In the genomic region with DNA sequence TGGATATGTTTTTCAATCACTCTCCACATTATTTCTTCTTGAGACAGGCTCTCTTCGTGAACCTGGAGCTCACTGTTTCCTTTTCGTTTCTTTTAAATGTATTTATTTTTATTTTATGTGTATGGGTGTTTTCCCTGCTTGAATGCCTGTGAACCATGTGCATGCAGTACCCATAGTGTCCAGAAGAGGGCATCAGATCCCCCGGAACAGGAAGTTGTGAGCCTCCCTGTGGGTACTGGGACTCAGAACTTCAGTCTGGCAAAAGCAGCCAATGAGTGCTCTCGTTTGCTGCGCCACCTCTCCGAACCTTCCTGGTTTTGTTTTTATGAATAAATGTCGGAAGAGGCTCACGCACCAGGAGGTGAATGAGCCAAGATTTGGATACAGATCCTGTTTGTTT, we compare ENCODE assay signal across 10 mouse cellular contexts. TPM values are rescaled to one million over a fixed set of nuclear protein-coding genes. Genes with fewer than 3 reads are reported as not detected.
DNase-seq lines count a peak whose midpoint lies in the region; TF ChIP-seq lines count a peak whose summit lies in the region.
"Had no signal": no experiment of that assay in that cellular context is flagged by ENCODE, and none has a peak within 500 bp of the region (broad histone marks: within the 10 kb centered on the region; RNA-seq: fewer than 3 reads in every experiment).

No protein-coding gene starts in this region.

- no peaks in the 10 kb centered on the region for H3K79me2 ChIP-seq in MEL (ENCODE audit: control insufficient read depth, insufficient read depth, low read length, poor library complexity)

- no peak overlapping the region for H3K27ac ChIP-seq in MEL (ENCODE audit: control insufficient read depth, low read depth, low read length)
- H3K27ac ChIP-seq: liver, embryonic 15.5 days had no signal

- TF ChIP-seq CTCF in MEL (IDR thresholded peaks at IDR 0.05 in 2 of 3, conservative IDR thresholded peaks at IDR 0.05 in 1 of 3; ENCODE audit: control insufficient read depth in 1 of 3, insufficient read depth in 1 of 3, low read depth in 2 of 3, low read length in 3 of 3, poor library complexity in 1 of 3, severe bottlenecking in 1 of 3), result peak; percentile 41 to 79 (median 61); a peak in 5 of 6 replicates

- H3K9me3 ChIP-seq in MEL (replicated peaks; ENCODE audit: insufficient read depth, low read length), result no peaks in the 10 kb centered on the region
- H3K9me3 ChIP-seq: liver, embryonic 15.5 days had no signal

- H3K9ac ChIP-seq in MEL (ENCODE audit: control insufficient read depth, low read depth, low read length, poor library complexity, severe bottlenecking), result no peak overlapping the region
- H3K9ac ChIP-seq: liver, embryonic 15.5 days had no signal

- TF ChIP-seq RAD21 in MEL (IDR thresholded peaks at IDR 0.05; ENCODE audit: low read depth, low read length), result peak; percentile 12

- no peak for TF ChIP-seq EP300 in MEL (IDR thresholded peaks at IDR 0.05; ENCODE audit: low read depth in 1 of 2, low read length in 2 of 2)

- H3K36me3 ChIP-seq in MEL (ENCODE audit: control insufficient read depth in 1 of 2, insufficient read depth in 2 of 2, low read length in 2 of 2), result no peaks in the 10 kb centered on the region
- H3K36me3 ChIP-seq: liver, embryonic 15.5 days had no signal

- H3K4me3 ChIP-seq in MEL (ENCODE audit: control insufficient read depth in 1 of 2, insufficient read depth in 1 of 2, low read depth in 2 of 2, low read length in 2 of 2), result no peak overlapping the region
- H3K4me3 ChIP-seq: liver, embryonic 15.5 days had no signal

- no peak for TF ChIP-seq POLR2A in MEL (IDR thresholded peaks at IDR 0.05; ENCODE audit: control insufficient read depth in 1 of 2, insufficient read depth in 1 of 2, low read depth in 1 of 2, low read length in 2 of 2, poor library complexity in 1 of 2)

- no peaks in the 10 kb centered on the region for H3K4me1 ChIP-seq in MEL (ENCODE audit: control insufficient read depth in 1 of 2, insufficient read depth in 2 of 2, low read length in 2 of 2)
- H3K4me1 ChIP-seq: liver, embryonic 15.5 days had no signal

- peak; percentile 37 to 47 for DNase-seq in layer of hippocampus, postnatal 10 days (ENCODE audit: low spot score in 2 of 2)
- no peak for DNase-seq in layer of hippocampus, postnatal 36 days
- peak; percentile 69 for DNase-seq in MEL (ENCODE audit: low read depth, low spot score)
- DNase-seq in c-Kit-negative CD71-positive TER-119-positive erythroid progenitor cells, embryonic 14.5 days (ENCODE audit: low read depth, low spot score), result peak; percentile 42
- peak; percentile 25 for DNase-seq in mesoderm, embryonic 11.5 days (ENCODE audit: low read depth, low spot score)
- DNase-seq in urinary bladder, adult 18-20 months (ENCODE audit: low spot score in 2 of 2), result no peak
- no peak for DNase-seq in left cerebral cortex, postnatal 10 days (ENCODE audit: extremely low spot score in 1 of 2, low spot score in 2 of 2)
- DNase-seq in left cerebral cortex, postnatal 25 days (ENCODE audit: low spot score in 2 of 2), result no peak

- H3K27me3 ChIP-seq in MEL (ENCODE audit: control insufficient read depth in 1 of 2, insufficient read depth in 2 of 2, low read length in 2 of 2), result no peaks in the 10 kb centered on the region
- H3K27me3 ChIP-seq: liver, embryonic 15.5 days had no signal

- intact Hi-C loops in left cerebral cortex, postnatal 10 days (cut with DNase I), result no loop called here
- intact Hi-C loops in left cerebral cortex, postnatal 25 days (cut with DNase I), result no loop called here

TF ChIP-seq in MEL, 35 proteins besides CTCF, POLR2A, EP300 and RAD21:
- TF ChIP-seq UBTF (IDR thresholded peaks at IDR 0.05; ENCODE audit: borderline replicate concordance, insufficient read depth, low read depth, low read length) (no peak), POLR2AphosphoS2 (IDR thresholded peaks at IDR 0.05; ENCODE audit: low read length) (no peak), RCOR1 (IDR thresholded peaks at IDR 0.05; ENCODE audit: low read depth, low read length) (no peak), USF2 (IDR thresholded peaks at IDR 0.05; ENCODE audit: borderline replicate concordance in 1 of 2, insufficient read depth in 1 of 2, low read depth in 1 of 2, low read length in 2 of 2) (no peak), ELF1 (IDR thresholded peaks at IDR 0.05; ENCODE audit: low read depth, low read length) (peak; percentile 73), MAX (IDR thresholded peaks at IDR 0.05; ENCODE audit: low read length) (no peak), SMC3 (IDR thresholded peaks at IDR 0.05; ENCODE audit: low read depth, low read length) (peak; percentile 57), HCFC1 (IDR thresholded peaks at IDR 0.05; ENCODE audit: low read depth, low read length) (no peak)

RNA-seq across cellular contexts. Expression of a gene that starts 13.2 kb away (rescaled TPM):
- not detected for total RNA-seq in layer of hippocampus, postnatal 10 days (2021)
- total RNA-seq in layer of hippocampus, postnatal 36 days (2021), result not detected
- total RNA-seq in MEL (2012; rRNA removed), result not detected in 2 replicates
- under 1 TPM in 1 of 2 experiments, not detected in 1; 0.14 TPM for polyA plus RNA-seq in MEL (2012; ENCODE audit: insufficient read depth in 1 of 2, insufficient read length in 2 of 2, low read depth in 1 of 2, low replicate concordance in 2 of 2, missing spikeins in 1 of 2)
- total RNA-seq in left cerebral cortex, postnatal 10 days (2021), result not detected
- total RNA-seq in left cerebral cortex, postnatal 25 days (2021), result not detected
- polyA plus RNA-seq: liver, embryonic 15.5 days; stomach, embryonic 14.5 days had no signal

RNA-seq across cellular contexts. Expression of a gene that starts 20.7 kb away (rescaled TPM):
- 10 to 100 TPM; 14.5 to 17.2 TPM for total RNA-seq in layer of hippocampus, postnatal 10 days (2021)
- 10 to 100 TPM; 17.6 to 19.0 TPM for total RNA-seq in layer of hippocampus, postnatal 36 days (2021)
- 3.4 and 3.9 TPM in 2 replicates for total RNA-seq in MEL (2012; rRNA removed)
- 1 to 10 TPM in 1 of 2 experiments, not detected in 1; 5.3 TPM for polyA plus RNA-seq in MEL (2012; ENCODE audit: insufficient read depth in 1 of 2, insufficient read length in 2 of 2, low read depth in 1 of 2, low replicate concordance in 2 of 2, missing spikeins in 1 of 2)
- 10 to 100 TPM; 12.4 to 12.5 TPM for total RNA-seq in left cerebral cortex, postnatal 10 days (2021)
- total RNA-seq in left cerebral cortex, postnatal 25 days (2021), result 10 to 100 TPM; 11.4 to 11.7 TPM

RNA-seq across cellular contexts. Expression of a gene that starts 43.6 kb away (rescaled TPM):
- total RNA-seq in layer of hippocampus, postnatal 10 days (2021), result not detected
- not detected for total RNA-seq in layer of hippocampus, postnatal 36 days (2021)
- total RNA-seq in MEL (2012; rRNA removed), result not detected in 2 replicates
- not detected for polyA plus RNA-seq in MEL (2012; ENCODE audit: insufficient read depth in 1 of 2, insufficient read length in 2 of 2, low read depth in 1 of 2, low replicate concordance in 2 of 2, missing spikeins in 1 of 2)
- total RNA-seq in left cerebral cortex, postnatal 10 days (2021), result not detected
- total RNA-seq in left cerebral cortex, postnatal 25 days (2021), result not detected
- polyA plus RNA-seq: liver, embryonic 15.5 days; stomach, embryonic 14.5 days had no signal

Comparison
In these comparisons a context has a peak if more than half of its experiments do, and no peak if none do; other contexts are left out.
1. DNase-seq: peak in layer of hippocampus, postnatal 10 days (2 of 2), MEL (single experiment), c-Kit-negative CD71-positive TER-119-positive erythroid progenitor cells, embryonic 14.5 days (single experiment) and mesoderm, embryonic 11.5 days (single experiment); none in layer of hippocampus, postnatal 36 days (0 of 2), urinary bladder, adult 18-20 months (0 of 2), left cerebral cortex, postnatal 10 days (0 of 2) and left cerebral cortex, postnatal 25 days (0 of 2).